Mouse (Mus musculus): ENCODE measurements around the gene Foxn3. TPM values are rescaled to one million over a fixed set of nuclear protein-coding genes. Genes with fewer than 3 reads are reported as not detected.

Gene Foxn3
- polyA plus RNA-seq, 1 experiment from 2014 or later, result 88.9 TPM

- peak; percentile 73 for ATAC-seq (ENCODE audit: low FRiP score, low read depth)
- Histone ChIP-seq H3K27ac (no peak overlapping the region), H3K4me3 (no peak overlapping the region), H3K27me3 (replicated peaks) (no peaks in the 10 kb centered on the region), H3K9ac (no peak overlapping the region), H3K9me3 (peaks cover 7% of the 10 kb centered on the region; the same call in 1 of the 2 replicates), H3K4me2 (replicated peaks) (no peak overlapping the region), H3K4me1 (0 out of 2 replicates have a peak, but pooled peaks cover 4% of the 10 kb centered on the region), H3K36me3 (no peaks in the 10 kb centered on the region)
- 69% methylated on average over 12 of the region's 12 CpGs for WGBS
Measured at GRCm38 (mm10) chr12:99162639-99163341, 400.6 kb downstream of the Foxn3 start.

- WGBS, result 70% methylated on average over 10 of the region's 10 CpGs
- Histone ChIP-seq H3K9ac (no peak overlapping the region), H3K4me2 (replicated peaks) (no peak overlapping the region)
Measured at GRCm38 (mm10) chr12:99162188-99162587, 401.2 kb downstream of the Foxn3 start.

GRCm38 (mm10) chr12:99160061-99160460, 403.3 kb downstream of the Foxn3 start:
- H3K36me3 ChIP-seq, result no peaks in the 10 kb centered on the region
- H3K4me3 ChIP-seq, result no peak overlapping the region
- no peaks in the 10 kb centered on the region for H3K27me3 ChIP-seq (replicated peaks)
- H3K4me2 ChIP-seq (replicated peaks), result no peak overlapping the region
- peaks cover 7% of the 10 kb centered on the region; the same call in 1 of the 2 replicates for H3K9me3 ChIP-seq
- ATAC-seq (ENCODE audit: low FRiP score, low read depth), result no peak
- WGBS, result 79% methylated on average over 8 of the region's 8 CpGs
- H3K9ac ChIP-seq, result no peak overlapping the region
- H3K27ac ChIP-seq, result no peak overlapping the region
- 0 out of 2 replicates have a peak, but pooled peaks cover 4% of the 10 kb centered on the region for H3K4me1 ChIP-seq

More at GRCm38 (mm10) chr12:99162188-99162587, 401.2 kb downstream of the Foxn3 start:
- Histone ChIP-seq H3K4me1 (0 out of 2 replicates have a peak, but pooled peaks cover 4% of the 10 kb centered on the region), H3K27me3 (replicated peaks) (no peaks in the 10 kb centered on the region), H3K4me3 (no peak overlapping the region), H3K36me3 (no peaks in the 10 kb centered on the region), H3K9me3 (peaks cover 7% of the 10 kb centered on the region; the same call in 1 of the 2 replicates), H3K27ac (no peak overlapping the region)
- ATAC-seq (ENCODE audit: low FRiP score, low read depth), result peak; percentile 8; the same call in 1 of the 2 replicates

- Histone ChIP-seq H3K4me3 (no peak overlapping the region), H3K27me3 (replicated peaks) (no peaks in the 10 kb centered on the region), H3K9ac (no peak overlapping the region), H3K9me3 (peaks cover 7% of the 10 kb centered on the region; the same call in 1 of the 2 replicates), H3K4me1 (peaks cover 8% of the 10 kb centered on the region), H3K27ac (no peak overlapping the region), H3K36me3 (no peaks in the 10 kb centered on the region), H3K4me2 (replicated peaks) (no peak overlapping the region)
- no peak for ATAC-seq (ENCODE audit: low FRiP score, low read depth)
- 93% methylated on average over 5 of the region's 5 CpGs for WGBS
Measured at GRCm38 (mm10) chr12:99155904-99156303, 407.5 kb downstream of the Foxn3 start.

- no peak for ATAC-seq (ENCODE audit: low FRiP score, low read depth)
- Histone ChIP-seq H3K4me3 (no peak overlapping the region), H3K9me3 (peaks cover 9% of the 10 kb centered on the region; the same call in 1 of the 2 replicates), H3K27ac (0 out of 2 replicates have a peak overlapping the region, but pooled peaks have one; percentile 4), H3K4me2 (replicated peaks) (no peak overlapping the region), H3K36me3 (no peaks in the 10 kb centered on the region), H3K4me1 (peaks cover 8% of the 10 kb centered on the region), H3K27me3 (replicated peaks) (no peaks in the 10 kb centered on the region), H3K9ac (no peak overlapping the region)
- WGBS, result 83% methylated on average over 7 of the region's 7 CpGs
Measured at GRCm38 (mm10) chr12:99154230-99154629, 409.2 kb downstream of the Foxn3 start.

- H3K36me3 ChIP-seq, result no peaks in the 10 kb centered on the region
- H3K4me2 ChIP-seq (replicated peaks), result peak overlapping the region; percentile 32
- H3K27ac ChIP-seq, result peak overlapping the region; percentile 4; the same call in 1 of the 2 replicates
- peak; percentile 68; the same call in 1 of the 2 replicates for ATAC-seq (ENCODE audit: low FRiP score, low read depth)
- WGBS, result 20% methylated on average over 10 of the region's 10 CpGs
- no peak overlapping the region for H3K9ac ChIP-seq
- H3K9me3 ChIP-seq, result peaks cover 10% of the 10 kb centered on the region; the same call in 1 of the 2 replicates
- no peak overlapping the region for H3K4me3 ChIP-seq
- H3K27me3 ChIP-seq (replicated peaks), result no peaks in the 10 kb centered on the region
- peaks cover 8% of the 10 kb centered on the region for H3K4me1 ChIP-seq
Measured at GRCm38 (mm10) chr12:99153664-99154063, 409.7 kb downstream of the Foxn3 start.

GRCm38 (mm10) chr12:99150126-99150525, 413.3 kb downstream of the Foxn3 start:
- H3K27me3 ChIP-seq (replicated peaks), result no peaks in the 10 kb centered on the region
- no peak for ATAC-seq (ENCODE audit: low FRiP score, low read depth)
- H3K9me3 ChIP-seq, result 0 out of 2 replicates have a peak, but pooled peaks cover 4% of the 10 kb centered on the region
- no peak overlapping the region for H3K4me2 ChIP-seq (replicated peaks)
- H3K4me3 ChIP-seq, result no peak overlapping the region
- no peak overlapping the region for H3K9ac ChIP-seq
- 49% methylated on average over 4 of the region's 4 CpGs for WGBS
- peaks cover 8% of the 10 kb centered on the region for H3K4me1 ChIP-seq
- H3K27ac ChIP-seq, result no peak overlapping the region
- no peaks in the 10 kb centered on the region for H3K36me3 ChIP-seq

GRCm38 (mm10) chr12:99149193-99149592, 414.2 kb downstream of the Foxn3 start:
- 97% methylated on average over 6 of the region's 6 CpGs for WGBS
- Histone ChIP-seq H3K4me3 (no peak overlapping the region), H3K4me1 (peaks cover 8% of the 10 kb centered on the region)

More at GRCm38 (mm10) chr12:99149193-99149592, 414.2 kb downstream of the Foxn3 start:
- Histone ChIP-seq H3K36me3 (no peaks in the 10 kb centered on the region), H3K9me3 (0 out of 2 replicates have a peak, but pooled peaks cover 4% of the 10 kb centered on the region), H3K27me3 (replicated peaks) (no peaks in the 10 kb centered on the region), H3K27ac (no peak overlapping the region), H3K4me2 (replicated peaks) (no peak overlapping the region), H3K9ac (no peak overlapping the region)
- no peak for ATAC-seq (ENCODE audit: low FRiP score, low read depth)
